Mouse (Mus musculus) G1E (cell line): ENCODE results near the gene Cavin1. TPM values are rescaled to one million over a fixed set of nuclear protein-coding genes. Genes with fewer than 3 reads are reported as not detected.
"Not testable (repeated sequence)": the region's sequence is repeated elsewhere in the genome, so short reads cannot be mapped to it uniquely, and the experiment has no call there.

Source experiments
- ATAC-seq: 2 replicates; pipeline ENCODE4 v1.8.0; 2016; ENCODE audit warnings: mild to moderate bottlenecking; ENCODE audit not compliant: insufficient number of reproducible peaks, poor library complexity, low FRiP score, severe bottlenecking; ENCODE audit errors: extremely low read depth
- DNase-seq: peaks from one replicate; pipeline ENCODE4 v3.0.0; 2012; ENCODE audit warnings: low spot score
- H3K27me3 ChIP-seq: 2 replicates; pipeline ENCODE4 v1.6.1; 2012; ENCODE audit warnings: mild to moderate bottlenecking, low read length, inconsistent platforms; ENCODE audit not compliant: insufficient read depth
- H3K36me3 ChIP-seq: replicated peaks from 2 replicates; pipeline ENCODE3; 2012; ENCODE audit warnings: mild to moderate bottlenecking, inconsistent platforms
- H3K4me1 ChIP-seq: 2 replicates; pipeline ENCODE4 v1.6.1; 2012; ENCODE audit warnings: low read depth, low read length, inconsistent platforms, mixed read lengths; ENCODE audit not compliant: insufficient read depth
- H3K4me3 ChIP-seq: 2 replicates; pipeline ENCODE4 v1.5.1; 2012; ENCODE audit warnings: low read depth, mild to moderate bottlenecking, inconsistent platforms, low read length, moderate library complexity, mixed read lengths
- H3K9me3 ChIP-seq: replicated peaks from 2 replicates; pipeline ENCODE4 v1.6.1; 2012; ENCODE audit warnings: inconsistent platforms
- CTCF ChIP-seq: IDR thresholded peaks from 2 replicates; pipeline ENCODE4 v1.5.1; 2012; ENCODE audit warnings: low read depth, low read length, inconsistent platforms, mixed read lengths
- GATA1 ChIP-seq: IDR thresholded peaks from 2 replicates; pipeline ENCODE4 v1.6.1; 2012; ENCODE audit warnings: borderline replicate concordance, low read length, inconsistent platforms, mixed read lengths
- GATA2 ChIP-seq: IDR thresholded peaks from 2 replicates; pipeline ENCODE4 v1.6.1; 2012; ENCODE audit warnings: low read depth, low read length, inconsistent platforms, borderline replicate concordance
- POLR2AphosphoS5 ChIP-seq: IDR thresholded peaks from 2 replicates; pipeline ENCODE4 v1.6.1; 2012; ENCODE audit warnings: low read depth, low read length, inconsistent platforms; ENCODE audit not compliant: insufficient replicate concordance
- TAL1 ChIP-seq: conservative IDR thresholded peaks from 2 replicates; pipeline ENCODE4 v1.6.1; 2012; ENCODE audit warnings: low read depth, low read length, inconsistent platforms, mixed read lengths
- polyA plus RNA-seq: library from polyadenylated mRNA; stranded (reverse); fragments of >175 nt; gene quantifications from 2 replicates; pipeline ENCODE4 v1.2.3, GENCODE M21; 2012
- total RNA-seq, 2 experiments: library from RNA; stranded (forward) in 1 of 2; stranded (reverse) in 1 of 2; fragments of 200-1000 nt in 1 of 2; fragments of >200 nt in 1 of 2; fragmentation: Nextera tagmentation in 1 of 2; gene quantifications; 2 replicates each; pipeline ENCODE4 v1.2.3; 2014 to 2017

The Cavin1 gene
- total and polyA plus RNA-seq, 3 experiments = 3.8 to 37.0 (median 15.0) TPM

GRCm38 (mm10) chr11:101003025-101003685 is 32.5 kb upstream of the Cavin1 start:
- Histone ChIP-seq H3K27me3 (peaks cover 31% of the 10 kb centered on the region), H3K9me3 (no peaks in the 10 kb centered on the region), H3K4me1 (peaks cover 16% of the 10 kb centered on the region), H3K36me3 (no peaks in the 10 kb centered on the region), H3K4me3 (no peak overlapping the region)
- no peak for ATAC-seq
- DNase-seq = no peak
- TF ChIP-seq CTCF (no peak), TAL1 (no peak), GATA1 (no peak), POLR2AphosphoS5 (no peak), GATA2 (no peak)

- DNase-seq, H3K36me3 ChIP-seq, H3K4me3 ChIP-seq, H3K9me3 ChIP-seq, ATAC-seq: not testable (repeated sequence)
- Histone ChIP-seq H3K4me1 (peaks cover 14% of the 10 kb centered on the region), H3K27me3 (peaks cover 38% of the 10 kb centered on the region)
Observed at GRCm38 (mm10) chr11:101001875-101002552, 31.3 kb upstream of the Cavin1 start.

- Histone ChIP-seq H3K36me3 (no peaks in the 10 kb centered on the region), H3K9me3 (no peaks in the 10 kb centered on the region)
Observed at GRCm38 (mm10) chr11:100999254-100999653, 28.6 kb upstream of the Cavin1 start.

GRCm38 (mm10) chr11:100998836-100999235 is 28.1 kb upstream of the Cavin1 start:
- TF ChIP-seq TAL1 (no peak), GATA2 (no peak), GATA1 (no peak), CTCF (no peak), POLR2AphosphoS5 (no peak)
- ATAC-seq (no peak), DNase-seq (no peak)
- H3K9me3 ChIP-seq = no peaks in the 10 kb centered on the region
- H3K4me1 ChIP-seq = peaks cover 14% of the 10 kb centered on the region
- no peaks in the 10 kb centered on the region for H3K36me3 ChIP-seq
- peaks cover 40% of the 10 kb centered on the region for H3K27me3 ChIP-seq
- H3K4me3 ChIP-seq = no peak overlapping the region

More at GRCm38 (mm10) chr11:100999254-100999653, 28.6 kb upstream of the Cavin1 start:
- TF ChIP-seq GATA1 (no peak), POLR2AphosphoS5 (no peak), CTCF (no peak), TAL1 (no peak), GATA2 (no peak)
- H3K4me1 ChIP-seq = peaks cover 14% of the 10 kb centered on the region
- ATAC-seq = no peak
- no peak overlapping the region for H3K4me3 ChIP-seq
- no peak for DNase-seq
- peaks cover 40% of the 10 kb centered on the region for H3K27me3 ChIP-seq

GRCm38 (mm10) chr11:100996501-100996900 is 25.8 kb upstream of the Cavin1 start:
- Histone ChIP-seq H3K4me1 (peaks cover 13% of the 10 kb centered on the region), H3K4me3 (no peak overlapping the region), H3K27me3 (peaks cover 43% of the 10 kb centered on the region), H3K9me3 (no peaks in the 10 kb centered on the region), H3K36me3 (no peaks in the 10 kb centered on the region)
- no peak for ATAC-seq
- TF ChIP-seq POLR2AphosphoS5 = no peak
- TF ChIP-seq GATA2 = no peak
- no peak for TF ChIP-seq CTCF
- TF ChIP-seq GATA1 = no peak
- no peak for TF ChIP-seq TAL1
- no peak for DNase-seq

GRCm38 (mm10) chr11:100994655-100995054 is 24.0 kb upstream of the Cavin1 start:
- DNase-seq = no peak
- no peak for ATAC-seq
- H3K36me3 ChIP-seq = no peaks in the 10 kb centered on the region
- H3K4me3 ChIP-seq = no peak overlapping the region
- H3K9me3 ChIP-seq = no peaks in the 10 kb centered on the region
- H3K4me1 ChIP-seq = peaks cover 2% of the 10 kb centered on the region; the same call in 1 of the 2 replicates
- H3K27me3 ChIP-seq = peaks cover 27% of the 10 kb centered on the region
- TF ChIP-seq POLR2AphosphoS5 (no peak), TAL1 (no peak), GATA2 (no peak), GATA1 (no peak), CTCF (no peak)

GRCm38 (mm10) chr11:100994233-100994632 is 23.5 kb upstream of the Cavin1 start:
- H3K36me3 ChIP-seq = no peaks in the 10 kb centered on the region
- ATAC-seq (no peak), DNase-seq (no peak)
- no peak overlapping the region for H3K4me3 ChIP-seq
- TF ChIP-seq POLR2AphosphoS5 = no peak
- TF ChIP-seq GATA1 = no peak
- TF ChIP-seq TAL1 = no peak
- no peak for TF ChIP-seq CTCF
- TF ChIP-seq GATA2 = no peak
- H3K27me3 ChIP-seq = peaks cover 25% of the 10 kb centered on the region
- H3K4me1 ChIP-seq = peaks cover 2% of the 10 kb centered on the region; the same call in 1 of the 2 replicates
- no peaks in the 10 kb centered on the region for H3K9me3 ChIP-seq
